Mouse (Mus musculus): ENCODE data around the gene Txlnb.
"Not testable (repeated sequence)": the region's sequence is repeated elsewhere in the genome, so short reads cannot be mapped to it uniquely, and the experiment has no call there.

Txlnb gene

DNA sequence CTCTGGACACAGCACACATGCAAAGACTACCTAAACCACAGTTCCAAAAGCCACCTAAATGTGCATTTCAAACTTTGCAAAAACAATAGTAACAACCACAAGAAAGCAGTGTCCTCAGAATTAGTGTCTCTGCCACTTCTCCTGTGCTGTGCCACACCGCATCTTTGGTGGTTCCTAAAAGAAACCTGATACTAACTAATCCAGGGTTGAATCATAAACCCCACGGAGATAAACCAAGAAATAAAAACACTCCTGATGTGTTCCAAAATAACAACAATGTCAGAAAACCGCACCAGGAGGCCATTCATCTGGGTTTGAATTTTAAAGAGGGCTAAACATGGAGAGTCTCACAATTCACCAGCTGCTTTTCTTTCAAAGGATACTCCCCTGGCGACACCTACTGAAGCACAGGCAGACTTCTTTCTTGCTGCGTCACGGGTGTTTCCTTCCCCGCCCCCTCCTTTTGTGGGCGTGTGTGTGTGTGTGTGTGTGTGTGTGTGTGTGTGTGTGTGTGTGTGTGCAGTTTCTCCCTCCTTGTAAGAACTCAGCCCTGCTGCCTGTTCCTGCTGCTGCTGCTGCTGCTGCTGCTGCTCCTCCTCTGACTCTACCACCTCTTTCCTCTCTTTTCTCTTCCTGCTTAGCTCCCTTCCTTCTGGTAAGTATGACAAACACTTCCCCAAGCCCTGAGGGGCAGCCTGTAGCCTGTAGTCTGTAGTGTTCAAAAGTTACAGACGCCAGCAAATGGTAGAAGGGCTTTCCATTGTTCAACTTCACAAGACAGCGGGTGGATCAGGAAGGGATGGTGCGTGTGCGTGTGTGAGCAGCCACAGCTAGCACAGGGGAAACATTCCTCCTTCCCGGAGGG, at the start of gene Txlnb:
Gene Txlnb, plus strand, starts transcription at position 460 of the 865 bp plus-strand sequence.
- peak; percentile 76 for DNase-seq

GRCm38 (mm10) chr10:17752478-17752877, 43.5 kb upstream of the Txlnb start:
- no peak for DNase-seq

DNA sequence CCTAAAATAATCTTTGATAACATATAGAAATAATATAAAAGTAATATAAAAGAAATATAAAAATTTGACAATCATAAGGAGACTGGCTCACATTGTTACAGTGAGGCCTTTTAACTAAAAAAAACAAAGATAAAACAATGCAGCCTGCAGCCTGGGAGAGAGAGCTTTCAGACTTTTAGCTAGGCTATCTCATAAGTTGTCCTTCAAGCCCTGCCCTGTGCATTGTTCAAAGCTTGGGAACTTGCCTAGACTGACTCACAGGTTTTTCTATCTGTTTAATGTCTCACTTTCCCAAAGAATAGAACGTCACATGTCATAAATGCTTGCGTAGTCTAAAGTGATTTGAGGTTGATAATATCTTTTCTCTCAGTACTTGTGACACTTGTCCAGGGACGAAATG, 36.3 kb upstream of the Txlnb start:
- no peak for DNase-seq

GRCm38 (mm10) chr10:17760750-17761613, 35.0 kb upstream of the Txlnb start:
- DNase-seq = no peak

DNA sequence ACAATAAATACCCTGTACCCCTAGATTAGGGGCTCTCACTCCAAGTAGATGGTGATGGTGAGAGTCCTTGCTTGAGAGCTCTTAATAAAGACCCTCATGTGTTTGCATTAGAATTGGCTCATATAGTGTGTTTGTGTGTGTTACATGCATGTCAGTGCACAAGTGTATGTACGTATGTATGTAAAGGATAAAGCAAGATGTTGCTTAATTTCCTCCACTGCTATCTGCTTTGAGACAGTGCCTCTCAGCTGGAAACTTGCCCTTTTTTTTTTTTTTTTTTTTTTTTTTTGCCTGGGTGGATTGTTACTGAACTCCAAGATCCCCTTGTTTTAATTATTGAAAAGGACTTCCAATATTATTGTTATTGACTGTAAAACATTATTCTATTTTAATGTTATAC, 34.4 kb upstream of the Txlnb start:
- DNase-seq = no peak

- DNase-seq = no peak
Measured at GRCm38 (mm10) chr10:17762946-17763345, 33.1 kb upstream of the Txlnb start.

DNA sequence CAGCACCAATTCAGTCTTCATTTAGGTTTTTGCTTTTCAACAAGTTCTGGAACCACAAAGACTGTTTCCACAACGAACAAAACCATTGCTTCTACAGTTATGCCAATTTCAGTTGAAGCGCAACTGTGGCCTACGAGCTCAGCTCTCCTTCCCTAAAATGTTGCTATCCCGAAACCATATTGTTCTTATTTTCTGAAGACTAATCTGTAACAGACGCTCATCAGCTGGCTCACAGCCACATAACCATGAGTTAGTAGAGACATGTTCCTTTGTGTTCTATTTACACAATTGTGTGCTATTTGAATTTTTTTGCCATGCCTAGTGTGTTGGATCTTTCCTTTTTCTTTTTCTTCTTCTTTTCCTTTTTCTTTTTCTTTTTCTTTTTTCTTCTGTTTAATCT, 26.2 kb upstream of the Txlnb start:
- no peak for DNase-seq

- DNase-seq = peak; percentile 43
Measured at GRCm38 (mm10) chr10:17772364-17772763, 23.7 kb upstream of the Txlnb start.

DNA sequence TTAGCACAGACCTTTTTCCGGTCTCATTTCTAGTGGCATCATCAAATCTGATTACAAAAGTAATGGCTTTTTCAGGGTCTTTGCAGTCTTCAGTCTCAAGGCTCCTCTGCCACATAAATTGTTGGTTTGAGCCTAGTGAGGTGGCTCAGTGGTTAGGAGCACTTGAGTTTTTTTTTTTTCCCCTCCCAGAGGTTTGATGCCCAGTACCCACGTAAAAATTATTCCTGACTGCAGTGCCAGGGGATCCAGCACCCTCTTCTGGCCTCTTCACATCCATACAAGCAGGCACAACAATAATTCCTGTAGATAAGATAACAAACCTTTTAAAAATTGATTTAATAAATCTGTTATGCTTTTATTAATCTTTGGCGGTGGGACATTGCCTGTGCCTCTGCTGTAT, 21.7 kb upstream of the Txlnb start:
- no peak for DNase-seq

DNA sequence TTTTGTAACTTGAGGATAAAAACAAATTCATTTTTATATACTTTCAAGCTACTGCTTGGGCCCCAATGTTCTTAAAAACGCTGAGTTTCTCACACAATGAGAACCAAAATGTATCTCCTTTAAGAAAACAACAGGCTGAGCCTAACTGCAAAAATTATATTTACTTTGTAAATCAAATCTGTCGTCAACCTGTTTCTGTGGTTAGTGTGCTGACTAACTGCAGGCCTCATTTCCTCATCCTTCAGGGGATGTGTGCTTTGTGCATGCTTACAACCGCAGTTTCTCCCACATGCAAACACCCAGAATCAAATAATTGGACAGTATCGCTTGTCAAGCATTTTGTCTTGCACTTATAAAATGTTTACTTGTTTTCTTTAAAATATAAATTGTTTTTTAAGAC, 20.9 kb upstream of the Txlnb start:
- DNase-seq = no peak

- not testable (repeated sequence) for DNase-seq
Measured at GRCm38 (mm10) chr10:17776684-17777083, 19.3 kb upstream of the Txlnb start.

DNA sequence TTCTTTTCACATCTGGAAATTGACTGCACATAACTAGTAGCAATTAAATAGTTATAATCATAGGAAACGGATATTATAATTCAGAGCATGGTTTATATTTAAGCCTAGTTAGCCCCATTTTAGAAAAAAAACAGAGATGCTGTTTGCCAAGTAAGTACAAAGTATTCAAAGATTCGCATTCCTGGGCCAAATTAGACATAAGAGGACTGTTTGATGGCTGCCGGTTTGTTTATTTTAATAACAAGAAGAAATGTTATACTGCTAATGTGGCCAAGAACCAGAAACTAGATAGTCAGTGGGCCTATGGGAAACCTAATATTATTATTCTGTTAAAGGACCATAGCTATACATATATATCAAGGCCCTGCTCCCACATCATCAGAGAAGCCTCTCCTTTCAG, 9.3 kb upstream of the Txlnb start:
- DNase-seq = no peak

- no peak for DNase-seq
Measured at GRCm38 (mm10) chr10:17787938-17788337, 8.1 kb upstream of the Txlnb start.

DNA sequence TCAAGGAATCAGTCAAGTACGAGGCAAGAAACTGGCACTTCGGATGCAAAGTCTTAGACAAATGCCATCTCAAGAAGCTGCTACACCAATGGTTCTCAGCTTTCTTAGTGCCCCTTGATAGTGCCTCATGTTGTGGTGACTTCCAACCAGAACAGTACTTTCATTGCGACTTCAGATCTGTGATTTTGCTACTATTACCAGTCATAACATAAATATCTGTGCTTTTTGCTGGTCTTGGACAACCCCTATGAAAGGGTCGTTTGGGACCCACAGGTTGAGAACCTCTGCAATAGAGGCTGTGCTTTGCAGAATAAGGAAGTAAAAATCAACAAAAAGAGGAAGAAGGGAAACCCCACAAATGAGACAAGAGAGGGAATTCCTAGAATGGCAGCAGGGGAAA, 7.7 kb upstream of the Txlnb start:
- no peak for DNase-seq

- no peak for DNase-seq
Measured at GRCm38 (mm10) chr10:17793926-17794325, 2.1 kb upstream of the Txlnb start.

DNA sequence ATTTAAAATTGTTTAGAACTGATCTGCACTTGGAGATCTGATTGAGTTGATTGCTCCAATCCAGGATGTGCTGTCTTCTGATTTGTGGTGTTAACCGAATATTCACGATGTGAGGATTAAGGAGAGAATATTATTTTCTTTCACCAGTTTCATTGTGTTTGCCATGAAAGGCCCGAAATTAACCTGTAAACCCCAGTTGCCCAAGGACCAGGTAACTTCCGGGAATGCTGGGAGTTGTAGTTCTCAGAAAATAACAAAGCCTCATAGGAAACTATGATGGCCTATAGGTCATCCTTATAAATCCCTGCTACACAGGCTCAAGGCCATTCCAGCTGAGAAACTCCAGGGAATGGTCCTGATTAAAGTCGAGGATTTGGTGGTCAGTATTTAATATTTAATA, 1.6 kb upstream of the Txlnb start:
- DNase-seq = no peak

- DNase-seq = no peak
Measured at GRCm38 (mm10) chr10:17795227-17795626, 799 bp upstream of the Txlnb start.

DNA sequence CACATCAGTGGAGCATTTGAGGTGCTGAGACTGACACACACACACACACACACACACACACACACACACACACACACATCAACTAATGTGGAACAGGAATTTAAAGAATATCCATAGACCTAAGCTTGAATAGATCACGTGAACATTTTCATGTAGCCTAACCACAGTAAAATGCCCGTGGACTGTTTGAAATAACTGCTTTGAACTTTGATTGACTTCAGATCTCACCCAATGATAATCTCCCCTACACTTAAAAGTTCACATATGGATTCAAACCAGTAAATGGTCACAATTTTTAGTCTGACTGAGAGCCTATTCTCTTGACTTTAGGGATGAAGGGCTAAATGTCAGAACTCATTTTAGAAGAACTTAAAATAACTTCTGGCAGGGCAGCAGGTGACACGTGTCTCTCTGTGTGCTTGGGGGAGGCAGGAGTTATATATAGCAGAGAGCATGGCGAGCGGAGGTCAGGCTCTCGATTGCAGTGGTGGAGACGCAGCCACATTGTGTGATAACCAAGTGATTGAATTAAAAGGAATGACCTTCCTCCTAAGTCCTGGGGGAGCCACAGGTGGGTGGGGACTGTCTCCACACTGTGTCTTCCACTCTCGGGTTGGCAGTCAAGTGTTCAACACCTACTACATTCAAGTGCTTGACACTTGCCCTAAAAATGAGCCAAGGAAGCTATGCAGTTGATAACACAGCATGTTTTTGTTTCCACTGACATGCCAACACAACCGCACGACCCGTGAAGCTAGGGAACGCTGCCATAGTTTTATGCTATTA, 1.0 kb downstream of the Txlnb start:
- DNase-seq = no peak

GRCm38 (mm10) chr10:17797681-17798080, 1.7 kb downstream of the Txlnb start:
- no peak for DNase-seq

GRCm38 (mm10) chr10:17801788-17802187, 5.8 kb downstream of the Txlnb start:
- no peak for DNase-seq

DNA sequence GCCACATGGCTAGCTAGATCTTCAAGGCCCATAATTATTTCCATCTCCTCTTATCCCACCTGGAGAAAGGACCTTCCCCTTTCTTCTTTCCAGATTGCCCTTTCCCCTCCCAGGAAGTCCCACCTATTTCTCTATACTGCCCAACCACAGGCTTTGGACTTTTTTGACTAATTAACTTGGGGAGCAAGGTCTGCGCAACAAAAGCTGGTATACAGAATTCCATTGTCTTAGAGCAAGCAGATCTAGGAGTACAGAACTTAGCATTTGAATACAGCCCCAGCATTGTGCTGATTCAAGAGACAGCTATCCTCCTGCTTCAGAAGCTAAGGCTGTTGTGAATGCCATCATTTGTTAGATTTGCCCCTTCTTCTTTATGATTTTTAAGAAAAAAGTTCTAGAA, 12.5 kb downstream of the Txlnb start:
- DNase-seq = no peak

DNA sequence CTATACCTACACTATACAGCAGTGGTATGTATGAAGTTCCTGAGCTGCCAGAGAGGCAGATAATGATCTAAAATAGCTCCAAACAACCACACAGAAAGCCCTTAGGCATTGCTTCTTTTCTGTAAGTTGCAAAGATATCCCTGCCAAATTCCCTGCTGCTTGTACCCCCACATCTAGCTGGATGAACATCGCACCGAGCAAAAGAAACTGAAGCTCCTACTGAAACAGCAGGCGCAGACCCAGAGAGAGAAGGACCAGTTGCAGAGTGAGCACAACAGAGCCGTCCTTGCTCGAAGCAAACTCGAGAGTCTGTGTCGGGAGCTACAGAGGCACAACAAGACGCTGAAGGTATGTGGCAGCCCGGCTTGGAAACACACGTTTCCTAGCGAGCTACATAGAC, 19.0 kb downstream of the Txlnb start:
- no peak for DNase-seq

GRCm38 (mm10) chr10:17820422-17820821, 24.4 kb downstream of the Txlnb start:
- DNase-seq = not testable (repeated sequence)
